ENCODE assay signal across 30 mouse cellular contexts in the genomic region with DNA sequence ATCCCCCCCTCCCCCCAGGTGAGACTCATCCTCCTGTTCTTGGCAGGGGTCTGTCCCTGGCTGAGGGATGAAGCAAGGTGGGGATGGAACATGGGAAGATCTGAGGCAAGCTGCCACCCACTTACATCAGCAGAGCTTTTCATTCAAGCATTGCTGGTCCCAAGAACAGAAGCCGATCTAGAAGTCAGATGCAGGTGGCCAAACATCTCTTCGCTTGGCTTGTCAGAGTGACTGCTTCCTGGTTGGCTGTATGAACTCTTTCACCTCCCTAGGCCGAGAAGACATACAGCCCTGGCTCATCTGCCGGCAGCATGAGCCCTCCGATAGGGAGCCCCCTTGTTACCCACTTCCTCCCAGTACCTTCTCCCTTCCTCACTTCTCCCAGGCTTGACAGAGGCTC. TPM values are rescaled to one million over a fixed set of nuclear protein-coding genes. Genes with fewer than 3 reads are reported as not detected.
A peak's percentile ranks its signal among the peaks of the same experiment; 100 is the strongest.
DNase-seq lines count a peak whose midpoint lies in the region; ATAC-seq and TF ChIP-seq lines count a peak whose summit lies in the region.
"Had no signal": no experiment of that assay in that cellular context is flagged by ENCODE, and none has a peak within 500 bp of the region (broad histone marks: within the 10 kb centered on the region; RNA-seq: fewer than 3 reads in every experiment).

No protein-coding gene starts in this region.

- no peak overlapping the region for H3K4me2 ChIP-seq in liver, postnatal 0 days (ENCODE audit: low read depth, low read length)
- no peak overlapping the region for H3K4me2 ChIP-seq in liver, embryonic 12.5 days
- H3K4me2 ChIP-seq: embryonic facial prominence, embryonic 12.5 days; hindbrain, embryonic 12.5 days; limb, embryonic 15.5 days; lung, embryonic 14.5 days; neural tube, embryonic 12.5 days had no signal

- TF ChIP-seq CTCF in liver, postnatal 0 days (IDR thresholded peaks at IDR 0.05; ENCODE audit: low read depth): no peak

- peak overlapping the region; percentile 35; the same call in 1 of the 2 replicates for H3K27ac ChIP-seq in liver, postnatal 0 days (ENCODE audit: low read depth)
- no peak overlapping the region for H3K27ac ChIP-seq in liver, embryonic 12.5 days
- H3K27ac ChIP-seq: embryonic facial prominence, embryonic 12.5 days; heart, adult 2 months; hindbrain, embryonic 12.5 days; hindbrain, postnatal 0 days; limb, embryonic 10.5 days; limb, embryonic 15.5 days; liver, embryonic 14.5 days; midbrain, embryonic 10.5 days; neural tube, embryonic 12.5 days had no signal

- H3K4me3 ChIP-seq in liver, postnatal 0 days (ENCODE audit: low read depth, low read length): no peak overlapping the region
- H3K4me3 ChIP-seq in liver, embryonic 12.5 days: no peak overlapping the region
- H3K4me3 ChIP-seq: embryonic facial prominence, embryonic 12.5 days; heart, adult 2 months; hindbrain, embryonic 12.5 days; limb, embryonic 10.5 days; limb, embryonic 15.5 days; midbrain, embryonic 10.5 days; neural tube, embryonic 12.5 days had no signal

- H3K9me3 ChIP-seq in liver, postnatal 0 days (ENCODE audit: low read length): no peaks in the 10 kb centered on the region
- no peaks in the 10 kb centered on the region for H3K9me3 ChIP-seq in liver, embryonic 12.5 days (replicated peaks)
- H3K9me3 ChIP-seq: embryonic facial prominence, embryonic 12.5 days; G1E; hindbrain, embryonic 12.5 days; limb, embryonic 10.5 days; limb, embryonic 15.5 days; midbrain, embryonic 10.5 days; neural tube, embryonic 12.5 days had no signal

- WGBS in liver, postnatal 0 days (ENCODE audit: insufficient replicate concordance): 22% methylated on average over 5 of the region's 5 CpGs
- whole genome bisulfite sequencing in liver, embryonic 12.5 days (ENCODE audit: insufficient replicate concordance): 20% methylated on average over 5 of the region's 5 CpGs

- peaks cover 3% of the 10 kb centered on the region for H3K4me1 ChIP-seq in liver, postnatal 0 days (ENCODE audit: insufficient read depth)
- H3K4me1 ChIP-seq in liver, embryonic 12.5 days: peaks cover 6% of the 10 kb centered on the region

- no peak overlapping the region for H3K9ac ChIP-seq in liver, postnatal 0 days (replicated peaks)
- H3K9ac ChIP-seq in liver, embryonic 12.5 days: no peak overlapping the region
- H3K9ac ChIP-seq: embryonic facial prominence, embryonic 12.5 days; forebrain, postnatal 0 days; hindbrain, embryonic 12.5 days; limb, embryonic 15.5 days; liver, embryonic 14.5 days; lung, embryonic 14.5 days; neural tube, embryonic 12.5 days had no signal

- DNase-seq in CD4-positive, CD25-positive, alpha-beta regulatory T cell, adult 2 months (ENCODE audit: low read depth, low spot score): peak; percentile 37
- DNase-seq in liver, postnatal 0 days: no peak
- DNase-seq in thymus, postnatal 14 days: peak; percentile 54
- no peak for DNase-seq in thymus, postnatal 4 days
- DNase-seq in thymus, postnatal 25 days: peak; percentile 48
- no peak for DNase-seq in urinary bladder, postnatal 14 days (ENCODE audit: low spot score)
- DNase-seq: adrenal gland, adult 8-10 months; cerebellum, adult 9-11 months; embryo, embryonic 11 days; forebrain, postnatal 0 days; heart, adult 2 months; heart, postnatal 36 days; kidney, adult 8-10 months; kidney, postnatal 10 days; layer of hippocampus, adult 9-11 months; lung, embryonic 14.5 days; lung, postnatal 14 days had no signal

- ATAC-seq in CD4-positive, CD25-positive, alpha-beta regulatory T cell, adult 4 months: no peak
- ATAC-seq in liver, postnatal 0 days: peak; percentile 16; the same call in 1 of the 2 replicates
- no peak for ATAC-seq in liver, embryonic 12.5 days
- ATAC-seq: forebrain, postnatal 0 days; hindbrain, postnatal 0 days; intestine, embryonic 16.5 days; midbrain, embryonic 16.5 days had no signal

- no peak for TF ChIP-seq EP300 in liver, postnatal 0 days (IDR thresholded peaks at IDR 0.05; ENCODE audit: low read depth)

- no peaks in the 10 kb centered on the region for H3K36me3 ChIP-seq in liver, postnatal 0 days (replicated peaks; ENCODE audit: insufficient read depth, low read length)
- H3K36me3 ChIP-seq in liver, embryonic 12.5 days: no peaks in the 10 kb centered on the region
- H3K36me3 ChIP-seq: embryonic facial prominence, embryonic 12.5 days; G1E; hindbrain, embryonic 12.5 days; limb, embryonic 10.5 days; limb, embryonic 15.5 days; midbrain, embryonic 10.5 days; neural tube, embryonic 12.5 days had no signal

- H3K27me3 ChIP-seq in liver, postnatal 0 days (ENCODE audit: insufficient read depth, low read length): no peaks in the 10 kb centered on the region
- peaks cover 18% of the 10 kb centered on the region for H3K27me3 ChIP-seq in liver, embryonic 12.5 days (replicated peaks)
- H3K27me3 ChIP-seq: embryonic facial prominence, embryonic 12.5 days had no signal

RNA-seq across cellular contexts. Expression of gene Smndc1, which starts 55.8 kb away (rescaled TPM):
- 10 to 100 TPM; 32.0 to 32.3 TPM for polyA plus RNA-seq in CD4-positive, CD25-positive, alpha-beta regulatory T cell, adult 4 months (2017; shearing (Covaris generic))
- polyA plus RNA-seq in liver, postnatal 0 days (2015; fragmentation: Nextera tagmentation; extraction: Ambion mirVana): 18.9 and 21.7 TPM in 2 replicates
- 29.3 and 30.6 TPM in 2 replicates for polyA plus RNA-seq in liver, embryonic 12.5 days (2016; fragmentation: Nextera tagmentation; extraction: Ambion mirVana)

Comparison
In these comparisons a context has a peak if more than half of its experiments do, and no peak if none do; other contexts are left out.
1. DNase-seq: peak in CD4-positive, CD25-positive, alpha-beta regulatory T cell, adult 2 months (single experiment), thymus, postnatal 14 days (single experiment) and thymus, postnatal 25 days (single experiment); none in liver, postnatal 0 days (single experiment), thymus, postnatal 4 days (single experiment) and urinary bladder, postnatal 14 days (single experiment).